Mouse (Mus musculus) liver, adult 2 months (tissue): ENCODE data around the gene Ubac2. TPM values are rescaled to one million over a fixed set of nuclear protein-coding genes. Genes with fewer than 3 reads are reported as not detected.
A peak's percentile ranks its signal among the peaks of the same experiment; 100 is the strongest.
"Not testable (repeated sequence)": the region's sequence is repeated elsewhere in the genome, so short reads cannot be mapped to it uniquely, and the experiment has no call there.

ENCODE experiments used
- DNase-seq: peaks from one replicate; pipeline ENCODE4 v3.0.0-alpha.2; 2011; ENCODE audit warnings: low read depth, low spot score; ENCODE audit errors: extremely low read depth
- H3K27ac ChIP-seq: fragments of 200-500 bp; replicated peaks from 2 replicates; pipeline ENCODE4 v1.5.1; 2012; ENCODE audit warnings: low read depth, mild to moderate bottlenecking, control low read depth, inconsistent platforms, low read length; ENCODE audit not compliant: insufficient read depth
- H3K27me3 ChIP-seq: fragments of 200-500 bp; 2 replicates; pipeline ENCODE4 v1.6.1; 2012; ENCODE audit warnings: mild to moderate bottlenecking, moderate library complexity, low read length, inconsistent platforms; ENCODE audit not compliant: control insufficient read depth, insufficient read depth
- H3K36me3 ChIP-seq: fragments of 200-500 bp; 2 replicates; pipeline ENCODE4 v1.6.1; 2012; ENCODE audit warnings: low read length, inconsistent platforms; ENCODE audit not compliant: control insufficient read depth, insufficient read depth
- H3K4me1 ChIP-seq: fragments of 200-500 bp; 2 replicates; pipeline ENCODE4 v1.6.1; 2011; ENCODE audit warnings: low read length; ENCODE audit not compliant: control insufficient read depth, insufficient read depth
- H3K4me3 ChIP-seq: fragments of 200-500 bp; 2 replicates; pipeline ENCODE4 v1.5.1; 2011; ENCODE audit warnings: low read depth, mild to moderate bottlenecking, control low read depth, low read length, moderate library complexity; ENCODE audit not compliant: insufficient read depth
- H3K79me2 ChIP-seq: fragments of 200-500 bp; 2 replicates; pipeline ENCODE4 v1.6.1; 2012; ENCODE audit warnings: inconsistent platforms, mild to moderate bottlenecking, low read length, moderate library complexity; ENCODE audit not compliant: control insufficient read depth, insufficient read depth
- H3K9ac ChIP-seq: fragments of 200-500 bp; 2 replicates; pipeline ENCODE4 v1.6.1; 2012; ENCODE audit warnings: low read depth, mild to moderate bottlenecking, control low read depth, inconsistent platforms, low read length
- CTCF ChIP-seq: fragments of 200-500 bp; IDR thresholded peaks from 2 replicates; pipeline ENCODE4 v1.5.1; 2011; ENCODE audit warnings: low read depth, low read length, control low read depth
- POLR2A ChIP-seq: fragments of 200-500 bp; IDR thresholded peaks from 2 replicates; pipeline ENCODE4 v1.6.1; 2011; ENCODE audit warnings: low read length, control low read depth; ENCODE audit not compliant: insufficient read depth; ENCODE audit errors: extremely low read depth
- WGBS: fragments of 180-500 bp; shearing (Covaris S2); methylation state at CpG from one replicate; pipeline ENCODE4 v1.1.7; 2018; 5-methylcytosine and 5-hydroxymethylcytosine counted together
- polyA plus RNA-seq: library from polyadenylated mRNA; depleted of rRNA; stranded (reverse); fragments of >200 nt; gene quantifications from 2 replicates; pipeline ENCODE4 v1.2.3, GENCODE M21; 2012
- total RNA-seq: library from RNA; depleted of rRNA; stranded (reverse); fragments of >200 nt; gene quantifications from 2 replicates; pipeline ENCODE4 v1.2.3, GENCODE M21; 2014

The Ubac2 gene
- total and polyA plus RNA-seq, 2 experiments, result 20.3 to 49.4 TPM

GRCm38 (mm10) chr14:121873172-121873571 lies 5.2 kb upstream of the Ubac2 start:
- Histone ChIP-seq H3K4me3 (no peak overlapping the region), H3K36me3 (no peaks in the 10 kb centered on the region), H3K79me2 (no peaks in the 10 kb centered on the region), H3K27me3 (no peaks in the 10 kb centered on the region), H3K9ac (no peak overlapping the region), H3K27ac (no peak overlapping the region), H3K4me1 (no peaks in the 10 kb centered on the region)
- TF ChIP-seq POLR2A, result no peak
- TF ChIP-seq CTCF, result no peak
- WGBS, result 71% methylated on average over 2 of the region's 2 CpGs
- no peak for DNase-seq

DNA sequence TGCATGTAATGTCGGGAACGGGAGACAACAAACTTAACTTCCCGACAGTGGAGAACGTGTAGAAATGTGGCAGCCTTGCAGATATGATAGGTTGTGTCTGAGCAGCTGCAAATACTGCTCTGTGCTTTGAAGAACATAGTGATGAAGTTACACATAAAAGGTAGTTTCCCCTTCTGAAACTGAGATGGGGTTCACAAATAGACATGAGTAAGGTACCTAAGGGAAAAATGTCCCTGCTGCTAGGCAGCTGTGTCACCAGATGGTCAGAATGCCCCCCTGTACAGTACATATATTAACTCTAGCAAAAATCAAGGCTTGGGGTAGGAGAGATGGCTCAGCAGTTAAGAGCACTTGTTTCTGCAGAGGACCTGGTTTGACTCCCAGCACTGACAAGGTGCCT lies 4.8 kb upstream of the Ubac2 start:
- Histone ChIP-seq H3K79me2 (peaks cover 1% of the 10 kb centered on the region), H3K4me1 (no peaks in the 10 kb centered on the region), H3K4me3 (no peak overlapping the region), H3K9ac (no peak overlapping the region), H3K27me3 (no peaks in the 10 kb centered on the region), H3K36me3 (no peaks in the 10 kb centered on the region), H3K27ac (no peak overlapping the region)
- DNase-seq, result no peak
- TF ChIP-seq POLR2A, result no peak
- TF ChIP-seq CTCF, result no peak
- WGBS, result 76% methylated on average over 4 of the region's 4 CpGs

- not testable (repeated sequence) for H3K9ac ChIP-seq, DNase-seq, H3K36me3 ChIP-seq, H3K27ac ChIP-seq, H3K4me1 ChIP-seq, H3K4me3 ChIP-seq, H3K27me3 ChIP-seq
- WGBS, result 71% methylated on average over 2 of the region's 2 CpGs
- H3K79me2 ChIP-seq, result peaks cover 12% of the 10 kb centered on the region
Measured at GRCm38 (mm10) chr14:121876190-121876589, 2.2 kb upstream of the Ubac2 start.

DNA sequence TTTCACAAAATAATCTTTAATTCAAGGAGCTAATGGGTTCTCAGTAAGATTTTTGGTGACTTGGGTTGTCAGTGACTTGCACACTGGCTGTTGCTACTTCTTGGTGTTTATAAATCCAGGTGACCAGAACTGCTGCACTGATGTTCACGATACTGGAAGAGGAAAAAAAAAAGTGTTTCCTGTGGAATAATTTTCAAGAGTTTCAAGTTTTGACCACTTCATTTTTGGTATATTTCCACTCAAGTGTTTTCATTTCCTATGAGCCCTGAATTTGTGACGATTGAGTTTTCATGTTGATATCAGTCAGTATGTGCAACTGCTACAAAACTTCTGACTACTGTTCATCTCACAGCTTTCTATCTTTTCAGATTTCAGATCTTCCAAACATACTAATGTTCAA lies 1.6 kb upstream of the Ubac2 start:
- H3K27me3 ChIP-seq, result no peaks in the 10 kb centered on the region
- H3K36me3 ChIP-seq, result no peaks in the 10 kb centered on the region
- H3K27ac ChIP-seq, result no peak overlapping the region
- 73% methylated on average over 2 of the region's 2 CpGs for WGBS
- H3K9ac ChIP-seq, result no peak overlapping the region
- peaks cover 16% of the 10 kb centered on the region for H3K79me2 ChIP-seq
- no peak overlapping the region for H3K4me3 ChIP-seq
- DNase-seq, result no peak
- H3K4me1 ChIP-seq, result peaks cover 10% of the 10 kb centered on the region
- TF ChIP-seq CTCF (no peak), POLR2A (no peak)

GRCm38 (mm10) chr14:121877640-121878039 lies 780 bp upstream of the Ubac2 start:
- Histone ChIP-seq H3K4me1 (peaks cover 10% of the 10 kb centered on the region), H3K27me3 (no peaks in the 10 kb centered on the region), H3K9ac (no peak overlapping the region), H3K36me3 (no peaks in the 10 kb centered on the region), H3K27ac (no peak overlapping the region), H3K4me3 (peak overlapping the region; percentile 79), H3K79me2 (peaks cover 21% of the 10 kb centered on the region)
- WGBS, result 34% methylated on average over 8 of the region's 8 CpGs
- TF ChIP-seq CTCF, result no peak
- no peak for TF ChIP-seq POLR2A
- no peak for DNase-seq

DNA sequence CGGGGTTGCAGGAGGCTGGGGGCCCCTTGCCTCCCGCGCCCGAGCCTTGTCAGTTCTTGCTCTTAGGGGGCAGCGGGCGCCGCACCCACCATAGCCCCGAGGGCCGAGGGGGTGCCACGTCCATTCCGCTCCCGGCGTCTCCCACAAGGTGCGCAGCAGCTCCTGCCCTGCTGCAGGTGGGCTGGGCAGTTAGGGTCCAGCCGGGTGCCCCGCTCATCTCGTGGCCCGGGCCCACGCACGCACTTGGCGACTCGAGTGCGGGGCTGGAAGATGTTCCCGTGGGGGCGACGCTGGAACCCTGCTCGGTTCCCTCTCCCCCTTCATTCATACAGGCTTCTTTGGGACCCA lies 413 bp downstream of the Ubac2 start:
- peak overlapping the region; percentile 88 for H3K9ac ChIP-seq
- H3K4me3 ChIP-seq, result peak overlapping the region; percentile 79
- peaks cover 21% of the 10 kb centered on the region for H3K79me2 ChIP-seq
- WGBS, result 1% methylated on average over 27 of the region's 27 CpGs
- no peak for DNase-seq
- no peaks in the 10 kb centered on the region for H3K36me3 ChIP-seq
- TF ChIP-seq POLR2A (no peak), CTCF (no peak)
- H3K27ac ChIP-seq, result peak overlapping the region; percentile 63
- no peaks in the 10 kb centered on the region for H3K27me3 ChIP-seq
- H3K4me1 ChIP-seq, result peaks cover 10% of the 10 kb centered on the region
